Mouse (Mus musculus) heart, adult 18-20 months (tissue): ENCODE data around the gene Cacna2d3. TPM values are rescaled to one million over a fixed set of nuclear protein-coding genes. Genes with fewer than 3 reads are reported as not detected.

Experiments used
- DNase-seq, 2 experiments: peaks; one replicate each; pipeline ENCODE4 v3.0.0; 2021 to 2022; ENCODE audit warnings: mixed read lengths in 1 of 2
- total RNA-seq, 2 experiments: library from RNA; stranded (reverse); gene quantifications; 2 replicates each; pipeline ENCODE4 v1.2.3; 2021

The Cacna2d3 gene
- total RNA-seq, 2 experiments from 2014 or later = 0.67 to 1.1 TPM

- DNase-seq = no peak
Observed at GRCm38 (mm10) chr14:29005228-29005840, 716.3 kb downstream of the Cacna2d3 start.

DNA sequence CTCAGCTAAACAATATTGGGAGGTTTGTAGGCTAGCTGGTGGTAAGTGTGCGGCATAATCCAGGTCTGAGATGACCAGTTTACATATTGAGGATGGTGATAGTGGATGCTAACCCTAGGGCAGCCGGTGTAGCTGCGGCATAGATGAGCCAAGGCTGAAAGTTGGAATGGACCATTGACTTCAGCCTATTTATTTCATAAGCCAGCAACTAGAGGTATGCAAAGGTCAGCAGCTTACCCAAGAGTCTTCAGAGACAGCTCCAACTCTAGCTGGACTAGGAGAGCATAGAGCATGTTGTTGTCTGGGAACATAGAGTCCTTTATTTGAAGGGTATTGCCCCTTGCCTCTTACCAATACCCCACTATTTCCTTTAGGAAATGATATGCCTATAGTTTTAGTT, 725.1 kb downstream of the Cacna2d3 start:
- no peak for DNase-seq

GRCm38 (mm10) chr14:28988211-28988900, 733.3 kb downstream of the Cacna2d3 start:
- DNase-seq = no peak

DNA sequence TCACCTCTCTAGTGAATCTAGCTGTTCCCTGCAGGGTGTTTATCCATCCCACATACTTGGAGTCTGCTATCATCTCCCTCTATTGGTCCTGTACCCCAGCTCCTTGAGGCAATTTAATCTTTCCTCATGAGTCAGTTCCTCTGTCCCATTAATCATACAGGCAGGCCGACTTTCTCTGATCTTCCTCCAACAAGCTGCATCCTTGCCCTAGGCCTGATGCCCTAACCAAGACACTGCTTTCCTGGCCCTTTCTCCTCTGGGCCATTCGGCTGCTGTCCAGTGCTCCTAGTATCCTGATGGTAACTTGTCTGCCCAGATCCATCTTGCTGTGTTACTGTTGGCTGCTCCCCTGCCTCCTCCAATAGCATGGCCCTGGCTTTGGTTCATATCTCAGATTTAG, 737.4 kb downstream of the Cacna2d3 start:
- DNase-seq = peak in 1 of 2 experiments; percentile 6

GRCm38 (mm10) chr14:28980482-28980881, 741.2 kb downstream of the Cacna2d3 start:
- DNase-seq = no peak

GRCm38 (mm10) chr14:28979230-28979629, 742.4 kb downstream of the Cacna2d3 start:
- DNase-seq = no peak

DNA sequence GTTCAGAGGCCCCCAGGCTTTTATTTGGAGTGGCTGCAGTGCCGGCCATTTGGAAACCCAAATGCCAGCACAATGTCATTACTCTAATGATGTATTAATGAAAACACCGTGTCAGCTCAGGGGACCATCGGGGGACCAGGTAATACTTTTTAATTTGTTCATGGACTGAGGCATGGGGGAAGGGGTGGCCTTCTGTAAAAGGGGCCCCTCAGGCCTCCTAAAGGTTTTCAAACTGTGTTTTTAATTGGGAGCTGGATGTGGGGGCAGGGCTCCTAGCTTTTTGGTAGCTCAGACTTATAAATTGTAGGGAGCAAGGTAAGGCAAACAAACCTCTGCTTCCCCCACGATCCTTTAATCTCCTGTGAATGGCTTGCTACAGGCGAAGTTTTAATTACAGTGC, 749.0 kb downstream of the Cacna2d3 start:
- no peak for DNase-seq

DNA sequence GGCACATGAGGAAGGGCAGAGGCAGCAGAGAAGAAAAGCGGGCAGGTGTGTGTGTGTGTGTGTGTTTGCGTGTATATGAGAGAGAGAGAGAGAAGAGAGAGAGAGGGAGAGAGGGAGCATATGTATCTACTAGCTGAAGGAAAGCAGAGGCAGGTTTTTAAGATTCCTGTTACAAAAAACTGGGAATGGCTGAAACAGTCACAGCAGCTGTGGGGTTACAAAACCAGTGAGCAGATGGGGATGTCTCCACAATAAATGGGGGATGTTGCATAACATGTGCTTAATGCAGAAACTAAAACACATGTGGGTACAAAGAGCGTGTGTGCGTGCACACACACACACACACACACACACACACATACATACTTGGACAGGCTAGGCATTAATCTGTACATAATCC, 752.4 kb downstream of the Cacna2d3 start:
- no peak for DNase-seq

DNA sequence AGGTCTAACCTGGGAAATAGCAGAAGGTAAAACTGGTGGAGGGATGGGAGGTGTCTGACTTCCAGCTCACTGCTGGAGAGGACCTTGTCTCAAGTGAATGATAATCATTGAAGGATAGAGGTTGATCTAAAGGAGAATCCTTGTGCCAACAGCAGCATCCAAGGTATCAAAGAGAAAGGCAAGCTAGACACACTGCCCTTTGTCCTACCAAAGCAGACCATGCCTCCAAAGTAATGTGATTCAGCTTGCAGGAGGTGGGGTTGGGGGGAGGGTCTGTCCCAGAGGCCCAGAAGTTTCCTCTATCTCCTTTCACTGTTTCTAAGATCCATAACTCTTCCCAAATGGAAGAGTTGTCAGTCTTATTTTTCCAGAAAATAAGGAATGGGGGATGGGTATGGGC, 754.8 kb downstream of the Cacna2d3 start:
- no peak for DNase-seq

GRCm38 (mm10) chr14:28961379-28961778, 760.3 kb downstream of the Cacna2d3 start:
- DNase-seq = no peak

GRCm38 (mm10) chr14:28959042-28959441, 762.6 kb downstream of the Cacna2d3 start:
- no peak for DNase-seq

DNA sequence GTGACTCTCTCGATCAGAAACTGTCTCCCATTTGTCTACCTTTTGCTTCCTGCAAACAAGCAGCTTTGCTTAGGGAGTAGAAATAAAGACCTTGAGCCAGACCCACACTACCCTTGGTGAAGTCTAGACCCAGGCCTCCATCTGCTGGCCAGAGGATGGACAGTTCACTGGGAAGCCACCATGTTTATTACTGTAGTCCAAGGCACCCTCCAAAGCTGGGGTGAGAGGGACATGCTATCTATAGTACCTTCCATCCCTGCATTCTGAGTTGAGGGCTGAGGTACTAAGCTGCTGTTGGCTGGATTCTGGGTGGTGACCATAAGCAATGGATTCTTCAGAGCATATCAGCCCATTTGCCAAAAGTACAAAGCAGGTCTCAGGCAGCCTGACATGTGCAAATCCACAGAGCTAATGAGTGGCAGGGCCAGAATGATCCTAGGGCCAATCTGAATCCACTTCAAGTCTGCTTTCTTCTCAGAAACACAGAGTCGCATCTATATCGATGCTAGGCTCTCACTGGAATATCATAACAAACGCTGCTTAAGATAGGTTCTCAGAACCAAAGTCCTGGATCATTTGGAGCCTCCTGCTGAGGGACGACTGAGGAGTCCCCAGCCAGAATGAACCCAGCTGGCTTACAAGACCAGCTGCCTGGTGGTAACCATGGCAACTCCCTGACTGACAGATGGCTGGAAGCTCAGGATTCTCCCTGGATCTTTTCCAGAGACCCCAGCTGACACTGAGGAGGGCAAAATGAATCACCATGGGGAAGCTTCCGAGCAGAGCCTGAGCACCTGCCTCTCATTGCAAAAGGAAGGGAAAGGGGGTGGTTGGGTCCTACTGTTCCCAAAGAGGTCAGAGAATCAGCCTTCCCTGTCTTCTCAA, 763.3 kb downstream of the Cacna2d3 start:
- DNase-seq = no peak

DNA sequence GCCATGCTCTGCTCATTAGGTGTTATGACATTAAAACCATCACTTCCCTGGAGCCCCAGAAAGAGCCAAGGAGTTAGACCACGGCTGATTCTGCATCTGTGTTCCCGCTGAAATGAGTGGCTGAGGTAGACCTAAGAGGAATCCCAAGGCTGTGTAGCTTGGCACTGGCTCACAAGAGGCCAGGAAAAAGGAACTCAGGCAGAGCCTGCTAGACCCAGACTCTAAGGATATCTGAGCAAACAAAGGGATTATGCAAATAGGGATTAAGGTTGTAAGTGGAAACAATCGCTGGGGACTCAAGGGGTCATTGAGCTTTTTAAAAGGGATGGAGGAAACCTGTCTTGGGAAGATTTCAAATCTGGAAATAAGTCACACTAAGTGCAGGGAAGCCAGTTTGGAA, 766.5 kb downstream of the Cacna2d3 start:
- no peak for DNase-seq

DNA sequence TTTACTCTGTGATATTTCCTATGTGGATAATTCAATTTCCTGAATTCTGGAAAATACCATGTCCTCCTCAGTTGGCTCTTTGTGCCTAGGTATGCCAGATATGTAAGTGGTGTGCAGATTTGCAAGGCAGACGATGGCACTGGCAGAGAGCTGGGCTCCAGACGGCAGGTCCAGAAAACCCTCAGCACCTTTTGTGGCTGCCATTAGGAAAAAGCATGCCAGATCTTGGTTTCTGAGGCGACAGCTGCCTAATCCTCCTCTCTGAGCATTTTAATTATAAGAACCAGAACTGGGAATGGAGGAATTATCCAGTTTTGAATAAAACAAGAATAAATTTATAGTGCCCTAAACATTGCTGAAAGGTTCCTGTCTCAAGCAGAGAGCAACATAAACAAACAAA, 767.1 kb downstream of the Cacna2d3 start:
- no peak for DNase-seq

DNA sequence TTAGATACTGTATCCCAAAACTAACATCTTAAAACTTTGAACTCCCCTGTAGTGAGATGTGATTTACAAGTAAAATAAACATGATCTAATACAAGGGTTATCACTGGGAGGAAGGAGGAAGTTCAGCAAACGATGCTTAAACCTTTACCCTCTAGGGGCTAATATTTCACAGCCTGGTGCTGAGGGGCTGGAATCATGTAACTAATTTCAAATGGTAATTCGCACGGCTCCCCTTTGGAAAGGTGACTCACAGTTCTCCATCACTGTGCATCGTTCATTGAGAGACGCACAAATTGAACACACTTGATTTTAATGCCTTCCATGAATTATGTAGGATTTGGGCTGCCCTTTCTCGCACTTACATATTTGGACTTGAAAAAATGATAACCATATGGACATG, 767.6 kb downstream of the Cacna2d3 start:
- DNase-seq = no peak

GRCm38 (mm10) chr14:28953409-28953808, 768.3 kb downstream of the Cacna2d3 start:
- no peak for DNase-seq

DNA sequence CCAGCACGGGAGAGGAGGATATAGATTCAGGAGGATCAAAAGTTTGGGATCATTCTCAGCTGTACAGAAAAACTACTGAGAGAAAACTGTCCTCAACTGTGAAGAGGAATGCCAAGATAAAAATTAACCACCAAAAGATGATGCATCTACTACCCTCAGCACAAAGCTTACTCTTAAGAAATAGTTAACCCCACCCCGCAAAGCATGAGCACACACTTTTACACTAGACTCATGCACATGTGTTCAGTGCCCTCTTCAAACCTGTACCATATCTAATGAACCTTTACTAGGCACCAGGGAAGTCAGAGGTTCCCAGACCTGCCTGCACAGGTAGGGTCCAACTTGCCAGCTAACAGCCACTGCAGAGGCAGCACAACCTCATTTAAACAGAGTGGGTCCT, 771.2 kb downstream of the Cacna2d3 start:
- no peak for DNase-seq

DNA sequence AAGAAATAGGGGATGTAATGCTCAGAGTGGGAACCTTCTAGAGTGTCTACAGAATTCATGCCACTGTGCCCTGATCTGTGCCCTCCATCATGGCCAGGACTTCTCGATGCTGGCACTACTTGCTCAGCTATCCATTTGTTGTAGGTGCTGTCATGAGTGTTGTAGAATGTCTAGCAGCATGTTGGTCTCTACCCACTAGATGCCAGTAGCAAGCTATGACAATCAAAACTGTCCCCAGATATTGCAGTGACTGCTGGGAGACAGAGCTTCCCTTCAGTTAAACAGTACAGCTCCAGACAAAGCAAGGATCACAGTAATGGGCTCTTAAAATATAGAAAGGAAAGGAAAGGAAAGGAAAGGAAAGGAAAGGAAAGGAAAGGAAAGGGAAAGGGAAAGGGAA, 771.9 kb downstream of the Cacna2d3 start:
- peak; percentile 18 to 25 for DNase-seq

DNA sequence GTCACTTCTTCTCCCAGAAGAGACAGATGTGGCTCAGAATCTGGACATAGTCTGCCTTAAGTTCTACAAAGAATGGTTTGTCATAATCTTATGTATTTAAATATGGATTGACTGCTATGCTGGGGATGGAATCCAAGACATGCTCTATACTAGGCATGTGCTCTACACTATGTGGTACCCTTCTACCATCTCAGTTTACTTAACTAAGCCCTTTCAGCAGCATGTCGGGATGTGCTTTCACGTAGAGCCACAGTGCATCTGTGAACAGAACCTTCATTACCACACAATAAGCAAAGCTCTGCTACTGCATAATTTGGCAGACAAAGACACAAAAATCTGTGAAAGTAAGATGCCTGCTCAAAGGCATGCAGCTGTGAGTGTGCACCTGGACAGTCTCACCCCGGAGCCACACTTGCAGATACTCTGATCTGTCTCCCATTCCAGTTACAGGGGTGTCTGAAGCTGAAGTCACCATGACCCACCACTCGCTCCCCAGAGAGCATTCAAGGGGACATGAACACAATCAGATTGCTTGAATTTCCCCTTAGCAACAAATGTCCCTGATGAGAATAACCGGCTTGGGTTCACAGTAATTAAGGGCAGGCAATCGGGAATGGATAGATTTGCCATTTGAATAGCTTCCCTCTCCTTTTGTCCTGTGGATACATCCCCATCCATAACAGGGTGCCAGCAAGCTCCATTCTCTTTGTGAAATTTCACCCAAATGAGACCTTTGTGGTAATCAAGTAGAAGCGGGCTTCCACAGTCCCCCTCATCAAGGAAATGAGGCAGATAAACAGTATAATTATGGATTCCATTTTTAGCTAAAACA, 773.4 kb downstream of the Cacna2d3 start:
- DNase-seq = no peak

- no peak for DNase-seq
Observed at GRCm38 (mm10) chr14:28932746-28933293, 788.8 kb downstream of the Cacna2d3 start.

DNA sequence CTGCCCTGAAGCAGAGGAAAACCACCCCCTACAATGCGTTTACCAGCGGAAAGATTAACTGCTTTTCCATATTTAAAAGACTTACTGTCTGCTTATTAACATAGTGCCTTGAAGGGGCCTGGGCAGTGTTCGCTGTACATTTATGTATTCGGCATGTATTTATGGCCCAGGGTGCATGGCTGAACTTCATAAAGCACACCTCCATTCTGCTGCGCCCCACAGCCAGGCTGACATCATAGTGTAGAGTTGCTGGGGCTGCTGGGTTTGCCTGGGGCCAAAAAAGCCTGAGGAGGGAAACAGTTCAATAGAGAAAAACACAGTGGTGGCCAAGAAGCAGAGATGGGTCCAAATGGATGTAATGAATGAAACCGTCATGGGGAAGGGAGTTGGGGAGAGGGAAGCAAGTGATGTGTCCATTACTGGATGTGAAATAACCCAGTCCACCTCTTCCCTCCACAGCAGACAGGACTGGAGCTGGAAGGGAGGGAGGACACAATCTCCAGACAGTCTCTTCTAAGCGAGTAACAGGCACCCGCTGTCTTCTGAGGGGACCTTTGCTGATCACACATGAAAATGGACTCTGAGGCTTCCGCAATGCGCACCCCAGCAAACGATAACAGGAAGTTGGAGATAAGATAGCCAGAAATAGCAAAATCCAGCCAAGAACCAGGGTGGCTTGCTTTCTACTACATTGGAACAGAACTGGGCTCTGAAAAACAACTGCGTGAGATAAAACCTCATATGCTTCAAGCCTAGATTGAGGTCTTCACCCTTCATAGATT, 798.3 kb downstream of the Cacna2d3 start:
- DNase-seq = peak; percentile 10 to 14
